Mouse (Mus musculus): Measurements from ENCODE around the gene Nfib. TPM values are rescaled to one million over a fixed set of nuclear protein-coding genes. Genes with fewer than 3 reads are reported as not detected.

Gene Nfib
- polyA plus RNA-seq, 1 experiment: 7.7 TPM

- Histone ChIP-seq H3K4me2 (ENCODE audit: low read depth) (no peak overlapping the region), H3ac (ENCODE audit: control insufficient read depth, insufficient read length) (no peak overlapping the region), H3K36me3 (ENCODE audit: control insufficient read depth, insufficient read depth) (no peaks in the 10 kb centered on the region), H3K79me2 (ENCODE audit: control insufficient read depth, insufficient read depth) (peaks cover 11% of the 10 kb centered on the region), H3K4me3 (no peak overlapping the region), H3K27me3 (ENCODE audit: control insufficient read depth, insufficient read depth, insufficient read length) (no peaks in the 10 kb centered on the region)
- TF ChIP-seq REST (IDR thresholded peaks at IDR 0.05; ENCODE audit: insufficient read depth, insufficient read length): no peak
- TF ChIP-seq CEBPB (IDR thresholded peaks at IDR 0.05; ENCODE audit: insufficient read depth, poor library complexity, severe bottlenecking): no peak
- no peak for TF ChIP-seq POLR2AphosphoS2 (IDR thresholded peaks at IDR 0.05; ENCODE audit: insufficient read length, low read depth)
- no peak for TF ChIP-seq E2F4 (IDR thresholded peaks at IDR 0.05; ENCODE audit: insufficient read depth)
- TF ChIP-seq MYOD1 (IDR thresholded peaks at IDR 0.05; ENCODE audit: control insufficient read depth in 1 of 3, insufficient read length in 2 of 3, low read depth in 2 of 3): no peak
- TF ChIP-seq USF1 (IDR thresholded peaks at IDR 0.05; ENCODE audit: low read depth): no peak
- TF ChIP-seq MAX (IDR thresholded peaks at IDR 0.05; ENCODE audit: low read depth): no peak
- no peak for TF ChIP-seq POLR2A (IDR thresholded peaks at IDR 0.05; ENCODE audit: insufficient read length, low read depth)
- no peak for TF ChIP-seq SRF (IDR thresholded peaks at IDR 0.05; ENCODE audit: control insufficient read depth, insufficient read length, low read depth)
- no peak for TF ChIP-seq MYOG (IDR thresholded peaks at IDR 0.05; ENCODE audit: control insufficient read depth in 1 of 3, insufficient read depth in 1 of 3, insufficient read length in 2 of 3, low read depth in 2 of 3)
- no peak for TF ChIP-seq TCF12 (IDR thresholded peaks at IDR 0.05; ENCODE audit: insufficient read depth, poor library complexity, severe bottlenecking)
- TF ChIP-seq TCF3 (IDR thresholded peaks at IDR 0.05; ENCODE audit: insufficient read length, low read depth): no peak
These were observed 315.0 kb downstream of the Nfib start for GRCm38 (mm10) chr4:82390545-82390944.

DNA sequence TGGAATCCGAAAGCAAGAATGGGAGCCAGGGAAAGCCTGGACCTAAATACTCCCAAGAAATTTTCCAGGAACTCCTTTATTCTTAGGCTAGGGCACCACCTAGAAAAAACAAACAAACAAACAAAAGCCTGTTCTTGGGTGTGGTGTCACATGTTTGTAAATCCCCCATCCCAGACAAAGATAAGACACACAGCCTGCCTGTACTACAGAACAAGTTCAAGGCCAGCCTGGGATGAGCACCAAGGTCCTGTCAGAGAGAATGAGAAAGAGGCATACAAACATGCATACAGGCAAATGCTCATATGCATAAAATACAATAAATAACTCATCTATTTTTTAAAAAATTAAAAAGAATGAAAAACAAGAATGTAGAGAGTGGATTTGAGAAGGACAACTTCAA, 315.7 kb downstream of the Nfib start:
- Histone ChIP-seq H3K4me3 (no peak overlapping the region), H3ac (ENCODE audit: control insufficient read depth, insufficient read length) (no peak overlapping the region), H3K79me2 (ENCODE audit: control insufficient read depth, insufficient read depth) (peaks cover 11% of the 10 kb centered on the region), H3K27me3 (ENCODE audit: control insufficient read depth, insufficient read depth, insufficient read length) (no peaks in the 10 kb centered on the region), H3K36me3 (ENCODE audit: control insufficient read depth, insufficient read depth) (no peaks in the 10 kb centered on the region), H3K4me2 (ENCODE audit: low read depth) (no peak overlapping the region)
- no peak for TF ChIP-seq TCF12 (IDR thresholded peaks at IDR 0.05; ENCODE audit: insufficient read depth, poor library complexity, severe bottlenecking)
- no peak for TF ChIP-seq TCF3 (IDR thresholded peaks at IDR 0.05; ENCODE audit: insufficient read length, low read depth)

GRCm38 (mm10) chr4:82387620-82388019, 317.9 kb downstream of the Nfib start:
- Histone ChIP-seq H3K4me2 (ENCODE audit: low read depth) (peak overlapping the region; percentile 12), H3K79me2 (ENCODE audit: control insufficient read depth, insufficient read depth) (peaks cover 11% of the 10 kb centered on the region)
- TF ChIP-seq USF1 (IDR thresholded peaks at IDR 0.05; ENCODE audit: low read depth): no peak
- TF ChIP-seq MYOD1 (IDR thresholded peaks at IDR 0.05; ENCODE audit: control insufficient read depth in 1 of 3, insufficient read length in 2 of 3, low read depth in 2 of 3): peak in 1 of 3 experiments; percentile 3
- no peak for TF ChIP-seq MAX (IDR thresholded peaks at IDR 0.05; ENCODE audit: low read depth)
- no peak for TF ChIP-seq POLR2A (IDR thresholded peaks at IDR 0.05; ENCODE audit: insufficient read length, low read depth)
- no peak for TF ChIP-seq TCF12 (IDR thresholded peaks at IDR 0.05; ENCODE audit: insufficient read depth, poor library complexity, severe bottlenecking)
- no peak for TF ChIP-seq REST (IDR thresholded peaks at IDR 0.05; ENCODE audit: insufficient read depth, insufficient read length)
- peak in 2 of 3 experiments; percentile 2 to 11 for TF ChIP-seq MYOG (IDR thresholded peaks at IDR 0.05; ENCODE audit: control insufficient read depth in 1 of 3, insufficient read depth in 1 of 3, insufficient read length in 2 of 3, low read depth in 2 of 3)
- no peak for TF ChIP-seq TCF3 (IDR thresholded peaks at IDR 0.05; ENCODE audit: insufficient read length, low read depth)
- peak; percentile 72; the same call in 1 of the 2 replicates for TF ChIP-seq CEBPB (IDR thresholded peaks at IDR 0.05; ENCODE audit: insufficient read depth, poor library complexity, severe bottlenecking)
- TF ChIP-seq POLR2AphosphoS2 (IDR thresholded peaks at IDR 0.05; ENCODE audit: insufficient read length, low read depth): no peak

DNA sequence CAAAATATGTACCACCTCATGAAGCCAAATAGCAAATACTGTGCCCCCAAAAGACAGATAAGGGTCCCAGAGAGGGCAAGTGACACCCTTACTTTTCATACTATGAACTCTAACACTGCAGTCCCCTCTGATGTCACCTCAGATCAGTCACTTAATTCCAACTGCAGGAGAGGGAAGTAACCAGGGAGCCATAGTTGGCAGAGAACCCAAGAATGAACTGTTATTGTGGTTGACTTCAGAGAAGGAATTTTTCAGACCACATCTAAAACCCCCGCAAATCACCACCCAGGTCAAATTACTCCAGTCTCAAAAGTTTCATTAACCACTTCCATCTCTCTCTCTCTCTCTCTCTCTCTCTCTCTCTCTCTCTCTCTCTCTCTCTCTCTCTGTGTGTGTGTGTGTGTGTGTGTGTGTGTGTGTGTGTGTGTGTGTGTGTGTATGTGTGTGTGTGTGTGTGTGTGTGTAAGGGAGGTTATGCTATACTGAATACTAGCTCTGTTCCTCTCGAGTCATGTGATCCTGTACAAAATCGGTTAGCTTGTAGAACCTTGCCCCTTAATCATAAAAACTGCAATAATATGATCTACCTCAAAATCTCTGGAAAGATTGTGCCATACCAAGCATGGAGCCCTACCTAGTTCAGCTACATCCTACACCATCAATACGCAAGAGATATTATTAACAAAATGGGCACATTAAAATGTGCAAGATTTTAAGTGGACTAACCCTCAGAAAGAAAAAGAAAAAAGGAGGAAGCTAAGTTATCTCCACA, 319.1 kb downstream of the Nfib start:
- H3K36me3 ChIP-seq (ENCODE audit: control insufficient read depth, insufficient read depth): no peaks in the 10 kb centered on the region
- no peaks in the 10 kb centered on the region for H3K27me3 ChIP-seq (ENCODE audit: control insufficient read depth, insufficient read depth, insufficient read length)
- TF ChIP-seq SRF (IDR thresholded peaks at IDR 0.05; ENCODE audit: control insufficient read depth, insufficient read length, low read depth) (no peak), USF1 (IDR thresholded peaks at IDR 0.05; ENCODE audit: low read depth) (peak; percentile 29)
- no peak overlapping the region for H3ac ChIP-seq (ENCODE audit: control insufficient read depth, insufficient read length)
- H3K4me3 ChIP-seq: no peak overlapping the region
- peaks cover 11% of the 10 kb centered on the region for H3K79me2 ChIP-seq (ENCODE audit: control insufficient read depth, insufficient read depth)
- peak overlapping the region; percentile 37 for H3K4me2 ChIP-seq (ENCODE audit: low read depth)

More at GRCm38 (mm10) chr4:82387620-82388019, 317.9 kb downstream of the Nfib start:
- Histone ChIP-seq H3K36me3 (ENCODE audit: control insufficient read depth, insufficient read depth) (no peaks in the 10 kb centered on the region), H3K4me3 (no peak overlapping the region), H3ac (ENCODE audit: control insufficient read depth, insufficient read length) (no peak overlapping the region), H3K27me3 (ENCODE audit: control insufficient read depth, insufficient read depth, insufficient read length) (no peaks in the 10 kb centered on the region)

- Histone ChIP-seq H3K4me3 (no peak overlapping the region), H3K79me2 (ENCODE audit: control insufficient read depth, insufficient read depth) (peaks cover 11% of the 10 kb centered on the region), H3K4me2 (ENCODE audit: low read depth) (no peak overlapping the region), H3K36me3 (ENCODE audit: control insufficient read depth, insufficient read depth) (no peaks in the 10 kb centered on the region), H3K27me3 (ENCODE audit: control insufficient read depth, insufficient read depth, insufficient read length) (no peaks in the 10 kb centered on the region), H3ac (ENCODE audit: control insufficient read depth, insufficient read length) (no peak overlapping the region)
- TF ChIP-seq SRF (IDR thresholded peaks at IDR 0.05; ENCODE audit: control insufficient read depth, insufficient read length, low read depth): no peak
- TF ChIP-seq POLR2AphosphoS2 (IDR thresholded peaks at IDR 0.05; ENCODE audit: insufficient read length, low read depth): no peak
- TF ChIP-seq REST (IDR thresholded peaks at IDR 0.05; ENCODE audit: insufficient read depth, insufficient read length): no peak
- TF ChIP-seq MYOG (IDR thresholded peaks at IDR 0.05; ENCODE audit: control insufficient read depth in 1 of 3, insufficient read depth in 1 of 3, insufficient read length in 2 of 3, low read depth in 2 of 3): no peak
- TF ChIP-seq MYOD1 (IDR thresholded peaks at IDR 0.05; ENCODE audit: control insufficient read depth in 1 of 3, insufficient read length in 2 of 3, low read depth in 2 of 3): no peak
- TF ChIP-seq TCF3 (IDR thresholded peaks at IDR 0.05; ENCODE audit: insufficient read length, low read depth): no peak
- no peak for TF ChIP-seq E2F4 (IDR thresholded peaks at IDR 0.05; ENCODE audit: insufficient read depth)
- TF ChIP-seq TCF12 (IDR thresholded peaks at IDR 0.05; ENCODE audit: insufficient read depth, poor library complexity, severe bottlenecking): no peak
- no peak for TF ChIP-seq CEBPB (IDR thresholded peaks at IDR 0.05; ENCODE audit: insufficient read depth, poor library complexity, severe bottlenecking)
- TF ChIP-seq MAX (IDR thresholded peaks at IDR 0.05; ENCODE audit: low read depth): no peak
- TF ChIP-seq USF1 (IDR thresholded peaks at IDR 0.05; ENCODE audit: low read depth): no peak
- no peak for TF ChIP-seq POLR2A (IDR thresholded peaks at IDR 0.05; ENCODE audit: insufficient read length, low read depth)
These were observed 319.9 kb downstream of the Nfib start for GRCm38 (mm10) chr4:82385638-82386037.

Measured in myocyte (in vitro differentiated cells).